Mouse (Mus musculus) megakaryocyte progenitor cell, adult 5-6 weeks (primary cell): ENCODE data around the gene 1700001O22Rik. TPM values are rescaled to one million over a fixed set of nuclear protein-coding genes. Genes with fewer than 3 reads are reported as not detected.

ENCODE experiments used
- ATAC-seq: replicated peaks from 2 replicates; pipeline ENCODE4 v1.8.0; 2016; ENCODE audit warnings: mild to moderate bottlenecking, moderate TSS enrichment, inconsistent platforms; ENCODE audit not compliant: poor library complexity
- total RNA-seq, 2 experiments: library from RNA; stranded (forward) in 1 of 2; stranded (reverse) in 1 of 2; fragments of 157-497, 149-512 nt in 1 of 2; fragments of 200-1000 nt in 1 of 2; gene quantifications; 2 replicates each; pipeline versions ENCODE4 v1.2.3 to v1.2.4; 2015 to 2017

Gene 1700001O22Rik
- total RNA-seq, 2 experiments from 2014 or later: not detected

DNA sequence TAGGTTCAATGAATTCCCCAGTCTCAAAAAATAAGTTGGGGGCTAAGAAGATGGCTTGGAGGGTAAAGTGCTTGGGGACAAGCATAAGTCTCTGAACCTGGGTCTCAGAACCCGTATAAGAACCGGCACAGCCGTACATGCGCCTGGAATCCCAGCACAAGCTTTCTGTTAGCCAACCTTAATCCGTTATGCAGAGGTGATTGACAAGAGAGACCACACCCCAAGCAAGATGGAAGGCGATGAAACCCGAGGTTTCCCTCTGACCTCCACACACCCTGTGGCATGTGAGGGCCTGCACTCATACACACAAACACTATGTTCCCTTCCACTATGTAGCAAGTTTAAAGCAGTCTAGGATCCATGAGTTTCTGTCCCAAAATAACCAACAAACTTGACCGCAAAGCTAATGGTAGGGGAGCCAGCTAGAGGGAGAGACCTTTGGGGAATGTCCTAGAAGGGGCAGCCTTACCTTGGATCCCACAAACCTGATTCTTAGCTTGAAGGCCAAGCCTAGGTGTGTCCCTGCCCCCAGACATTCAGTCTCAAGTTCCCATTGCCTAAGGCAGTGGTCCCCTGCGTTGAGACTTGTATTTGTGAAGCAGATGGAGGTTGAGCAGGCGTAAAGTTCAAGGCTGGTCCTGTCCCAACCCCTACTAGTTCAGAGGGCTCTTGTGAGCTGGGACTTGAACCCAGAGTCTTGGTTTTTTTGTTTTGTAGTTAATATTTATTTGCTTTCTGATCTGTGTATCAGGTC lies 46.3 kb downstream of the 1700001O22Rik start:
- ATAC-seq: no peak

DNA sequence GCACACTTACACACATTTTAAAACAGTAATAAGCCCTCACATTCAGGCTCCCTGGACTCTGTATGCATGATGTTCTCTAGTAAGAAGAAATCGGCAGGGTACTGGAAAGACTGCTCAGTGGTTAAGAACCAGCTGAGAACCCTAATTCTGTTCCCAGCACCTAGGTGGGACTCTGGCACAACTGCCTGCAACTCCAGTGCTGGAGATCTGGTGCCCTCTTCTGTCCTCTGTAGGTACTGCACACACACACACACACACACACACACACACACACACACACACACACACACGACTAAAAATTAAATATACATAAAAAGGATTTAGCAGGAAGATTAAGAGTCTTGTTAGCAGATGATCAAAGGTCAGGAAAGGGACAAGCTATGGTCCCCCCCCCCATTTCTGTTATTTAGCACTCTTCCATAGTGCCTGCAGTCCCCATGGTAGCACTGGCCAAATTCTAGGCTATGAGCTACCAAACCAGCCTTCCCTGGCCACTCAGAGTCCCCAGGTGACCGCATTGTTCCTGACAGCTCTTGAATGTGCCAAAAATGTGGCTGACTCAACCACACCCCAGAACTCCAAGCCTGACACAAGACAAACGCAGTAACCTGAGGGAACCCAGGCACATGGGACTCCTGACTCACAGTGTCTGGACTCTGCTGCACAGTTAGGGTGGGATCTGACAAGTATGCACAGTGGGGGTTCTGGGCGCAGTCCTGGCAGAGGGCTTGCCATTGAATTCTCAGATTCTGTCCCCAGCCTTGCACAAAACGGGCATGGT lies 47.3 kb downstream of the 1700001O22Rik start:
- ATAC-seq: no peak

DNA sequence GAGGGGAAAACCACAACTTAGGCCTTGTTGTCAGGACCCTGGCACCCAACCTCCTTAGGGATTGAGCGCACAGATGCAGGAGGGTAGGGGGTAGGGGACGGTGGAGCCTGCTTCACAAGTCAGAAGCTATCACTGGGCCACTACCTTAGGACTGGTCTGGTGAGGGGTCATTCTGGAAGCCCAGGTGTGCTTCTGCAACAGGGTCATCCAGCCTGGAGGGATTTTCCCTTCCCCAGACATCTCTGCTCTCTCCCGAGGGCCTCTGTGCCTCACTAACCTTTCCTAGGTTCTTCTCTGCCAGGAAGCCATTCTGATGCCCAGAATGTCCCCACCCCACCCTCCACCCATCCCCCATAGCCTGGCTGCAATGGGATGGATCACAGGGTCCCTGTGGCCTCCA lies 48.6 kb downstream of the 1700001O22Rik start:
- ATAC-seq: no peak

GRCm38 (mm10) chr2:30753219-30753618 lies 50.2 kb downstream of the 1700001O22Rik start:
- no peak for ATAC-seq

DNA sequence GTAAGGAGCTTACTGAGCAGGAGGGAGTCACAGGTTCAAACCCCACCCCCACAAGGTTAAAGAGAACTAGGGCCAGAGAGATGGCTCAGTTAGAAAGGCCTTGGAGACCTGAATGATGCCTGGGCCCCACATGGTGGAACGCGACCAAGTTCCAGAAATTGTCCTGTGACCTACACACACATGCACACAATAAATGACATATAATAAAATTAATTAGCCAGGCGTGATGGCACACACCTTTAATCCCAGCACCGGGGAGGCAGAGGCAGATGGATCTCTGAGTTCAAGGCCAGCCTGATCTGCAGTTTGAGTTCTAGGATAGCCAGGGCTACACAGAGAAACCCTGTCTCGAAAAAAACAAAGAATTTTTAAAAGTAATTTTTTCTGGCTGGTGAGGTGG lies 51.0 kb downstream of the 1700001O22Rik start:
- ATAC-seq: no peak

DNA sequence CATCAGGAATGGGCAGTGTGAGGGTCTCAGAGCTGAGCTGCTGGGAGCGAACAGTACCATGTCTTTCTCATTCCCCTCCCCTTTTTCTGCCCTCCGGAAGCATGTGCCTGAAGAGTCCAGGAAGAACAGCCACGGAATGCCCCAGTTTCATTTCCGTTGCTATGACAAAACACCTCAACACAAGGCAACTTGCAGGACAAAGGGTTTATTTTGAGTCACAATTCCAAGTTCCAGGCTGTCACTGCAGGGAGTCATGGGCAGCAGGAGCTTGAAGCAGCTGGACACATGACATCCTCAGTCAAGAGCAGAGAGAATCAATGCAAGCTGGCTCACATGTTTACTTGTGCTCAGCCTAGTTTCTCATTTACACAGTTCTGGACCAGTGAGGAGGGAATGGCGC lies 53.4 kb downstream of the 1700001O22Rik start:
- no peak for ATAC-seq

- ATAC-seq: no peak
These were observed 55.8 kb downstream of the 1700001O22Rik start for GRCm38 (mm10) chr2:30747602-30748162.

Other genes starting within 250 kb of the 1700001O22Rik start
- 1.3 TPM in 1 of 2 replicates, not detected in the other for gene Cstad, start 208.6 kb downstream of the 1700001O22Rik start, total RNA-seq (2015)
- not detected in 2 replicates for gene Cstad, start 208.6 kb downstream of the 1700001O22Rik start, total RNA-seq (2017)
- 15.4 and 20.2 TPM in 2 replicates for gene Ntmt1, start 4.2 kb upstream of the 1700001O22Rik start, total RNA-seq (2015)
- gene Ntmt1, start 4.2 kb upstream of the 1700001O22Rik start, total RNA-seq (2017): 15.4 and 19.9 TPM in 2 replicates
- 8.2 and 11.0 TPM in 2 replicates for gene Asb6, start 26.7 kb upstream of the 1700001O22Rik start, total RNA-seq (2015)
- 23.9 and 24.2 TPM in 2 replicates for gene Asb6, start 26.7 kb upstream of the 1700001O22Rik start, total RNA-seq (2017)
- not detected in 2 replicates for gene Prrx2, start 31.3 kb upstream of the 1700001O22Rik start, total RNA-seq (2015)
- gene Prrx2, start 31.3 kb upstream of the 1700001O22Rik start, total RNA-seq (2017): not detected in 2 replicates
- gene Ptges, start 126.2 kb upstream of the 1700001O22Rik start, total RNA-seq (2015): 0.17 and 1.1 TPM in 2 replicates
- gene Ptges, start 126.2 kb upstream of the 1700001O22Rik start, total RNA-seq (2017): 0.71 and 2.6 TPM in 2 replicates
- gene Tor1b, start 149.3 kb upstream of the 1700001O22Rik start, total RNA-seq (2015): 28.6 and 29.4 TPM in 2 replicates
- 36.4 and 38.9 TPM in 2 replicates for gene Tor1b, start 149.3 kb upstream of the 1700001O22Rik start, total RNA-seq (2017)
- gene Tor1a, start 164.3 kb upstream of the 1700001O22Rik start, total RNA-seq (2015): 63.5 and 65.1 TPM in 2 replicates
- 71.7 and 96.5 TPM in 2 replicates for gene Tor1a, start 164.3 kb upstream of the 1700001O22Rik start, total RNA-seq (2017)
- 40.5 and 43.3 TPM in 2 replicates for gene BC005624, start 178.5 kb upstream of the 1700001O22Rik start, total RNA-seq (2015)
- gene BC005624, start 178.5 kb upstream of the 1700001O22Rik start, total RNA-seq (2017): 68.0 and 73.9 TPM in 2 replicates
- gene Usp20, start 178.6 kb upstream of the 1700001O22Rik start, total RNA-seq (2015): 1.9 and 2.2 TPM in 2 replicates
- gene Usp20, start 178.6 kb upstream of the 1700001O22Rik start, total RNA-seq (2017): 2.7 TPM in 2 replicates